ENCODE assay signal across 8 mouse cellular contexts in genomic region chr4:115939295-115940102, GRCm38 (mm10). TPM values are rescaled to one million over a fixed set of nuclear protein-coding genes. Genes with fewer than 3 reads are reported as not detected.
DNase-seq lines count a peak whose midpoint lies in the region; ATAC-seq lines count a peak whose summit lies in the region.

TSS of gene Dmbx1 (minus strand) at chr4:115939926.

- peaks cover 97% of the 10 kb centered on the region for H3K27me3 ChIP-seq in hindbrain, embryonic 13.5 days
- peaks cover 100% of the 10 kb centered on the region for H3K27me3 ChIP-seq in liver, embryonic 16.5 days (ENCODE audit: control insufficient read depth, insufficient read depth, low read depth, low read length)

- peaks cover 44% of the 10 kb centered on the region for H3K4me1 ChIP-seq in hindbrain, embryonic 13.5 days (replicated peaks)
- H3K4me1 ChIP-seq in liver, embryonic 16.5 days (ENCODE audit: control insufficient read depth, low read depth, low read length) = no peaks in the 10 kb centered on the region

- H3K9ac ChIP-seq in hindbrain, embryonic 13.5 days = no peak within 1 kb of the TSS; the same call in 1 of the 2 replicates
- no peak within 1 kb of the TSS for H3K9ac ChIP-seq in liver, embryonic 16.5 days (ENCODE audit: low read depth, low read length)

- peak; percentile 26 to 29 for DNase-seq in lung, adult 18-20 months
- no peak for DNase-seq in lung, postnatal 25 days (ENCODE audit: low spot score)
- DNase-seq in embryo, embryonic 9.5 days (ENCODE audit: extremely low spot score) = peak; percentile 84
- peak; percentile 74 for DNase-seq in retina, postnatal 1 day
- no peak for DNase-seq in urinary bladder, postnatal 14 days (ENCODE audit: low spot score)
- no peak for DNase-seq in gastrocnemius, adult 8-10 months (ENCODE audit: low spot score in 2 of 2)

- H3K27ac ChIP-seq in hindbrain, embryonic 13.5 days = no peak within 1 kb of the TSS
- H3K27ac ChIP-seq in liver, embryonic 16.5 days (ENCODE audit: low read length) = no peak within 1 kb of the TSS

- no peaks in the 10 kb centered on the region for H3K36me3 ChIP-seq in hindbrain, embryonic 13.5 days
- H3K36me3 ChIP-seq in liver, embryonic 16.5 days (ENCODE audit: control insufficient read depth, insufficient read depth) = no peaks in the 10 kb centered on the region

- H3K9me3 ChIP-seq in hindbrain, embryonic 13.5 days = no peaks in the 10 kb centered on the region
- H3K9me3 ChIP-seq in liver, embryonic 16.5 days (replicated peaks; ENCODE audit: control insufficient read depth, low read length) = no peaks in the 10 kb centered on the region

- WGBS in hindbrain, embryonic 13.5 days = under 1% methylated on average over 71 of the region's 71 CpGs
- WGBS in liver, embryonic 16.5 days (ENCODE audit: insufficient replicate concordance) = under 1% methylated on average over 71 of the region's 71 CpGs

- peak within 1 kb of the TSS; percentile 50 for H3K4me2 ChIP-seq in hindbrain, embryonic 13.5 days
- H3K4me2 ChIP-seq in liver, embryonic 16.5 days (ENCODE audit: low read depth, low read length) = peak within 1 kb of the TSS; percentile 34

- peak within 1 kb of the TSS; percentile 34 for H3K4me3 ChIP-seq in hindbrain, embryonic 13.5 days
- H3K4me3 ChIP-seq in liver, embryonic 16.5 days (ENCODE audit: low read depth, low read length) = peak within 1 kb of the TSS; percentile 24

- ATAC-seq in hindbrain, embryonic 13.5 days (ENCODE audit: low FRiP score) = no peak
- ATAC-seq in liver, embryonic 16.5 days (ENCODE audit: low read depth) = no peak

RNA-seq across cellular contexts. Expression of gene Dmbx1, which starts in this region (rescaled TPM):
- polyA plus RNA-seq in hindbrain, embryonic 13.5 days (2015; fragmentation: Nextera tagmentation; extraction: Ambion mirVana) = 12.7 and 14.3 TPM in 2 replicates
- not detected in 2 replicates for polyA plus RNA-seq in liver, embryonic 16.5 days (2015; fragmentation: Nextera tagmentation; extraction: Ambion mirVana)
- not detected for total RNA-seq in gastrocnemius, adult 8-10 months (2022)

Comparison
In these comparisons a context has a peak if more than half of its experiments do, and no peak if none do; other contexts are left out.
1. RNA of gene Dmbx1 (polyA plus RNA-seq): 12.7 to 14.3 TPM in hindbrain, embryonic 13.5 days; not detected in liver, embryonic 16.5 days; every median in the first group is over 10 times any median in the second.
2. DNase-seq: peak in lung, adult 18-20 months (2 of 2), embryo, embryonic 9.5 days (single experiment) and retina, postnatal 1 day (single experiment); none in lung, postnatal 25 days (single experiment), urinary bladder, postnatal 14 days (single experiment) and gastrocnemius, adult 8-10 months (0 of 2).